Mouse (Mus musculus) heart, postnatal 0 days (tissue): ENCODE measurements at regions not wholly inside any gene's neighbourhood (a gene's known extent, or its start where the extent isn't known, plus 50 kb on each side); places are given as distances from the start of the nearest gene placed in this dataset.

ENCODE experiments used
- ATAC-seq: fragments of 200-750 bp; cut with Nextera tagmentation; 2 replicates; pipeline ENCODE4 v1.8.0; 2017; ENCODE audit warnings: low read depth, moderate number of reproducible peaks, moderate library complexity; ENCODE audit not compliant: insufficient read depth
- DNase-seq: peaks from one replicate; pipeline ENCODE4 v3.0.0-alpha.2; 2016; ENCODE audit warnings: low spot score
- H3K27ac ChIP-seq: fragments of 300-500 bp; sonication (generic); 2 replicates; pipeline ENCODE4 v1.5.1; 2014; ENCODE audit warnings: low read depth, mild to moderate bottlenecking
- H3K27me3 ChIP-seq: fragments of 300-500 bp; sonication (generic); 2 replicates; pipeline ENCODE4 v1.6.1; 2014; ENCODE audit warnings: low read length, mixed read lengths; ENCODE audit not compliant: control insufficient read depth, insufficient read depth
- H3K36me3 ChIP-seq: fragments of 300-500 bp; sonication (generic); replicated peaks from 2 replicates; pipeline ENCODE4 v1.6.1; 2014; ENCODE audit warnings: low read length, mixed read lengths; ENCODE audit not compliant: control insufficient read depth, insufficient read depth
- H3K4me1 ChIP-seq: fragments of 300-500 bp; sonication (generic); 2 replicates; pipeline ENCODE4 v1.6.1; 2014; ENCODE audit warnings: antibody characterized with exemption; ENCODE audit not compliant: control insufficient read depth, insufficient read depth
- H3K4me2 ChIP-seq: fragments of 300-500 bp; sonication (generic); 2 replicates; pipeline ENCODE4 v1.6.1; 2014; ENCODE audit warnings: low read depth, mild to moderate bottlenecking, low read length, moderate library complexity
- H3K4me3 ChIP-seq: fragments of 300-500 bp; sonication (generic); 2 replicates; pipeline ENCODE4 v1.5.1; 2014; ENCODE audit warnings: low read depth, low read length
- H3K9ac ChIP-seq: fragments of 300-500 bp; sonication (generic); replicated peaks from 2 replicates; pipeline ENCODE4 v1.6.1; 2014; ENCODE audit warnings: low read depth, low read length, mixed read lengths
- H3K9me3 ChIP-seq: fragments of 300-500 bp; sonication (generic); replicated peaks from 2 replicates; pipeline ENCODE4 v1.6.1; 2016; ENCODE audit warnings: low read length; ENCODE audit not compliant: control insufficient read depth
- CTCF ChIP-seq: IDR thresholded peaks from 2 replicates; pipeline ENCODE4 v1.5.1; 2016; ENCODE audit warnings: antibody characterized with exemption, control low read depth, low read depth
- EP300 ChIP-seq: IDR thresholded peaks from 2 replicates; pipeline ENCODE4 v1.6.1; 2016; ENCODE audit warnings: antibody characterized with exemption, low read depth
- WGBS: fragments of 180-500 bp; shearing (Covaris S2); extraction: QIAGEN DNeasy Blood & Tissue Kit; methylation state at CpG from one replicate; pipeline ENCODE4 v1.1.7; 2014; 5-methylcytosine and 5-hydroxymethylcytosine counted together

DNA sequence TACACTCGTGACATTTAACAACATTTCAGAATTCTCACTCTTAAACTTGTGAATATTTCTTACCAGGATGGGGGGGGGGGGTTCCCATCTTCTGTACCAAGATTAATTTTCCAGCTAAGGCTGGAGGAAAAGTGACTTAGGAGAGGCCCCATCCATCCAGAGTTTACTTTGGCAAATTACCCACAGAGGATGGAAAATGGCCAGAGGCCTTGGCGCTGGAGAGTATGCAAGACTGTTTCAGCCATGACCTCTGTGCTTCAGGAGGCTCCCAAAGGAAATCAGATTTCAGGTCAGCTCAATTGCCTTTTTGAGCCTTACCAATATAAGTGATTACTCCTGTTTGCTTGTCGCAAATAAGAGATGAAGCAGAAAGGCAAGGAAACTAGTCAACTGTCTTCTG, 143.4 kb upstream of the F930015N05Rik start:
- no peak for DNase-seq
- Histone ChIP-seq H3K9me3 (no peaks in the 10 kb centered on the region), H3K9ac (no peak overlapping the region), H3K4me3 (no peak overlapping the region), H3K27me3 (no peaks in the 10 kb centered on the region), H3K4me2 (no peak overlapping the region), H3K36me3 (no peaks in the 10 kb centered on the region), H3K4me1 (no peaks in the 10 kb centered on the region), H3K27ac (no peak overlapping the region)
- 66% methylated on average over 3 of the region's 3 CpGs for WGBS
- ATAC-seq: no peak
- TF ChIP-seq EP300: no peak
- no peak for TF ChIP-seq CTCF

DNA sequence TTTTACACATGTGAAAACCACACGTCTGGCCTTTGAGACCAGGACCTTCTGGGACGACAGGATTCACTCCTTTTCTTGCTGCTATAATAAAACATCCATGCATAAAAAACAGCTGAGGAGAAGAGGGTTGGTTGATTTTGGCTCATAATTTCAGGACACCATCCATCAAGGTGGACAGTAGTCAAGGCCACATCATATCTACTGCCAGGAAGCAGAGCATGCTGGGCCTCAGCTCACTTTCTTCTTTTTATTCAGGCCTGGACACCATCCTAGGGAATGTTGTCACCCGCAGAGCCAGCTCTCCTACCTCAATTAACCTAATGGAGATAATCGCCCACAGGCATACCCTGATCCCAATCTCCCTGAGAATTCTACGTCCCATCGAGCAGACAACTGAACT, 149.6 kb upstream of the F930015N05Rik start:
- Histone ChIP-seq H3K9me3 (no peaks in the 10 kb centered on the region), H3K27me3 (peaks cover 14% of the 10 kb centered on the region; the same call in 1 of the 2 replicates), H3K4me3 (no peak overlapping the region), H3K4me2 (no peak overlapping the region), H3K9ac (no peak overlapping the region), H3K27ac (no peak overlapping the region), H3K4me1 (no peaks in the 10 kb centered on the region), H3K36me3 (no peaks in the 10 kb centered on the region)
- WGBS: 77% methylated on average over 6 of the region's 6 CpGs
- ATAC-seq (no peak), DNase-seq (no peak)
- TF ChIP-seq CTCF (no peak), EP300 (no peak)

DNA sequence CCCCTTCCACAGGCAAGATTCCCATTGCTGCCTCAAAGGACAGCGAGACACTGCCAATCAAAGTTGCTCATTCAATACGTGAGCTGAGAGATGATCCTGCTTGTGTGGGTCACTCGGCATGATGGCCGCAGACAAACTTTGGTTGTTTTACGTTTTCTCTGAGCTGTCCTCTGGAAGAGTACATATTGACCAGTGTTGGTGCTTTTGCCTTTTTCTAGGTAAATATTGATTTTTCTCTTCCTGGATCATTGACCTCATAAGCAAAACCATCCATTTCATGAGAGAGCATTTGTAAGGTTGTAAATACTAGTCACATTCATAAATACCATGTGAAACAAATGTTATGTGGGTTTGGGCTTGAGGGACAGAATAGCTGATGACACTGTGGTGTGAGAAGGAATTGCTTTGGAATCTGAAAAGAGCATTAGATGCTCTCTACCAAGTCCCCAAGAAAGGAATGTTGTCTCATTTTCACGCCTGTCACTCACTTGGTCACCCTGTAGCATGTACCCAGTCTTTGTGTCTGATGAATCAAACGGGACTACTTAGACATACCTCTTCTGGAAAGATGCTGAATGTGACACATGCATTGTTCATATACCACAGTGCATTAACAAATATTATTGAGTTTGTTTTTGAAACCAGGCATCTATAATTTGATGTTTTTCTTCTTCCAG, 150.7 kb upstream of the F930015N05Rik start:
- no peak overlapping the region for H3K9ac ChIP-seq
- WGBS: 79% methylated on average over 7 of the region's 7 CpGs
- H3K27me3 ChIP-seq: peaks cover 19% of the 10 kb centered on the region; the same call in 1 of the 2 replicates
- ATAC-seq (no peak), DNase-seq (no peak)
- H3K9me3 ChIP-seq: no peaks in the 10 kb centered on the region
- H3K4me3 ChIP-seq: no peak overlapping the region
- no peaks in the 10 kb centered on the region for H3K36me3 ChIP-seq
- no peak overlapping the region for H3K4me2 ChIP-seq
- no peak overlapping the region for H3K27ac ChIP-seq
- no peak for TF ChIP-seq EP300
- no peaks in the 10 kb centered on the region for H3K4me1 ChIP-seq

DNA sequence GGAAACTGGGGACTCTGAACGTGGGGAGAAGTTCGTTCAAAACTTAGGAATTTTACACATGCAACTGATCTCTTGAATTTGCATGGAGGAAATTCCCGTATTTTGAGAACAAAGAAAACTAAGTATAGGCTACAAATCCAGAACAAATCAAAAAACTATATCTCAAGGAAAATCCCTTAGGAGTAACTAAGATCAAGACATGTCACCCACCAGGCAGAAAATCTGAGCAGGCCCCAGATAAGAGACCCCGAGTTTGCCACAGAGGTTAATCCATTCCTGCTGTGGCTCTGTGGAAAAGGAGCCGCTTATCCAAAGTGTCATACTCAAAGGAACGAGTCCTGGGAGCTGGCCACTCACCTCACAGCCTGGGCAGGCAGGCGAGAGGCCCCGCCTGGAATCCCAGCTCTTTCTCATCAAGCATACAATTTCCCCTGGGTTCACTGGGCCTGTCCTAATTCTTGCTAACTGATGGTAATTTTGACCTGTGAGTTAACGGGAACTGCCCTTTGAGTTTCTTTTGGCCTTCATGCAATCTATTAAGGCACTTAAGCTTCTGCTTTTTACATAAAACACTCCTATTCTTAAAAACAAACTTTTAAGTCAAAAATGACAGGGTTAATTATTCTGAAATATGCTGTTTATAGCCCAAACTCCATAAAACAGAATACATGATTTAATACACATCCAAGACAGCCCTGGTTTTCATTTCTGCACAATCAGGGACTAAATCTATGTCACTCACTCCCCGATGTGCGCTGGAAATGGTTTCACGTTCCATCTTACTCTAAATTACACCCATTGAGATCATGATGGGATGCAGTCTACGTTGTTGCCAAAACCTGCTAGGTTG, 151.5 kb upstream of the F930015N05Rik start:
- Histone ChIP-seq H3K36me3 (no peaks in the 10 kb centered on the region), H3K27ac (no peak overlapping the region), H3K9ac (no peak overlapping the region), H3K4me1 (no peaks in the 10 kb centered on the region), H3K4me2 (no peak overlapping the region), H3K4me3 (no peak overlapping the region), H3K27me3 (peaks cover 24% of the 10 kb centered on the region; the same call in 1 of the 2 replicates), H3K9me3 (no peaks in the 10 kb centered on the region)
- WGBS: 59% methylated on average over 13 of the region's 13 CpGs
- TF ChIP-seq EP300: no peak
- TF ChIP-seq CTCF: no peak
- ATAC-seq: no peak
- DNase-seq: no peak

DNA sequence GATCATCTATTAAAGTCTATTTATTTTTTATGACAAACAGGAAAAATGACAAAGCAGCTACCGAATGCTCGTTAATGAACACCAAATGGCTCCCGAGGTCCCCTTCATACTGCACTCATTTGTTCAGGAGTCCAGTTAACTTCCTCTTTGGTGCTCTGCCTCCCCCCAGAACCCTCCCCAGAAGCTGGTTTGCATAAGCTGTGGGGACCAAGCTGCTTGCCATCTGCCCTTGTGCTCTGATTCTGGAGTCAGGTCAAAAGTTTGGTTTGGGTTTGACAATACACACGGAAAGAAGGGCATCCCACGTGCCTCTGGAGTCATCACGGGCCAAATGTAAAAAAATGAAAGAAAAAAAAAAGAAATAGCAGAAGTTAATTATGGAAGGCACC, 152.1 kb upstream of the F930015N05Rik start:
- no peak for ATAC-seq
- TF ChIP-seq CTCF (no peak), EP300 (no peak)
- 81% methylated on average over 6 of the region's 6 CpGs for WGBS

More for the DNA sequence above, 152.1 kb upstream of the F930015N05Rik start:
- H3K4me1 ChIP-seq: no peaks in the 10 kb centered on the region
- no peak overlapping the region for H3K4me3 ChIP-seq
- H3K36me3 ChIP-seq: no peaks in the 10 kb centered on the region
- no peak overlapping the region for H3K9ac ChIP-seq
- no peak for DNase-seq
- no peaks in the 10 kb centered on the region for H3K9me3 ChIP-seq
- no peak overlapping the region for H3K4me2 ChIP-seq
- H3K27me3 ChIP-seq: peaks cover 30% of the 10 kb centered on the region; the same call in 1 of the 2 replicates
- H3K27ac ChIP-seq: no peak overlapping the region
